Mouse (Mus musculus) cerebellum, adult 2 months (tissue): ENCODE measurements around the gene Nacad. TPM values are rescaled to one million over a fixed set of nuclear protein-coding genes. Genes with fewer than 3 reads are reported as not detected.

Experiments used
- DNase-seq, 2 experiments: peaks; one replicate each; pipeline ENCODE4 v3.0.0; 2021
- H3K27ac ChIP-seq: fragments of 200-500 bp; 2 replicates; pipeline ENCODE4 v1.5.1; 2012; ENCODE audit warnings: low read length, control low read depth, inconsistent platforms; ENCODE audit not compliant: insufficient read depth
- H3K27me3 ChIP-seq: fragments of 200-500 bp; 2 replicates; pipeline ENCODE4 v1.6.1; 2012; ENCODE audit warnings: inconsistent platforms, mild to moderate bottlenecking, low read length, moderate library complexity; ENCODE audit not compliant: control insufficient read depth, insufficient read depth
- H3K4me1 ChIP-seq: fragments of 200-500 bp; 2 replicates; pipeline ENCODE4 v1.6.1; 2011; ENCODE audit warnings: low read length; ENCODE audit not compliant: control insufficient read depth, insufficient read depth
- H3K4me3 ChIP-seq: fragments of 200-500 bp; replicated peaks from 2 replicates; pipeline ENCODE3; 2011; ENCODE audit warnings: mild to moderate bottlenecking, low read depth, low read length, control low read depth; ENCODE audit not compliant: insufficient read depth
- CTCF ChIP-seq: fragments of 200-500 bp; IDR thresholded peaks from 2 replicates; pipeline ENCODE4 v1.5.1; 2011; ENCODE audit warnings: low read depth, mild to moderate bottlenecking, control low read depth, low read length, moderate library complexity, borderline replicate concordance; ENCODE audit not compliant: insufficient read depth
- POLR2A ChIP-seq: fragments of 200-500 bp; IDR thresholded peaks from 2 replicates; pipeline ENCODE4 v1.6.1; 2011; ENCODE audit warnings: low read length, control low read depth, borderline replicate concordance; ENCODE audit not compliant: insufficient read depth
- WGBS: fragments of 180-500 bp; shearing (Covaris S2); methylation state at CpG from one replicate; pipeline ENCODE4 v1.1.7; 2018; 5-methylcytosine and 5-hydroxymethylcytosine counted together
- polyA plus RNA-seq: library from polyadenylated mRNA; depleted of rRNA; stranded (reverse); fragments of >200 nt; gene quantifications from 2 replicates; pipeline ENCODE4 v1.2.3, GENCODE M21; 2012; rRNA removed

Nacad gene
- polyA plus RNA-seq, 1 experiment = 94.4 TPM

- Histone ChIP-seq H3K4me1 (no peaks in the 10 kb centered on the region; the same call in none of the 2 replicates), H3K4me3 (no peak overlapping the region), H3K27ac (no peak overlapping the region), H3K27me3 (no peaks in the 10 kb centered on the region)
- DNase-seq = no peak
- WGBS = 81% methylated on average over 3 of the region's 3 CpGs
- no peak for TF ChIP-seq CTCF
Measured at GRCm38 (mm10) chr11:6550201-6550600, 55.7 kb downstream of the Nacad start.

GRCm38 (mm10) chr11:6549770-6550169 is 56.1 kb downstream of the Nacad start:
- 97% methylated on average over 2 of the region's 2 CpGs for WGBS
- H3K4me3 ChIP-seq = no peak overlapping the region
- TF ChIP-seq POLR2A (no peak), CTCF (no peak)
- H3K27me3 ChIP-seq = no peaks in the 10 kb centered on the region
- no peak overlapping the region for H3K27ac ChIP-seq
- no peak for DNase-seq
- no peaks in the 10 kb centered on the region; the same call in none of the 2 replicates for H3K4me1 ChIP-seq

Other genes starting within 250 kb of the Nacad start
- 90.4 and 92.2 TPM in 2 replicates for gene Zmiz2, start 217.0 kb downstream of the Nacad start, polyA plus RNA-seq
- gene Ppia, start 190.6 kb downstream of the Nacad start, polyA plus RNA-seq = 2,288 and 2,321 TPM in 2 replicates
- 106 and 107 TPM in 2 replicates for gene H2afv, start 161.6 kb downstream of the Nacad start, polyA plus RNA-seq
- gene Purb, start 130.1 kb downstream of the Nacad start, polyA plus RNA-seq = 76.9 and 81.9 TPM in 2 replicates
- gene Myo1g, start 85.1 kb downstream of the Nacad start, polyA plus RNA-seq = 0.77 and 0.86 TPM in 2 replicates
- gene Ccm2, start 59.2 kb downstream of the Nacad start, polyA plus RNA-seq = 86.8 and 92.5 TPM in 2 replicates
- gene Tbrg4, start 20.0 kb upstream of the Nacad start, polyA plus RNA-seq = 83.8 and 87.0 TPM in 2 replicates
- not detected in 2 replicates for gene Wap, start 32.6 kb upstream of the Nacad start, polyA plus RNA-seq
- 34.3 and 41.0 TPM in 2 replicates for gene Ramp3, start 52.5 kb upstream of the Nacad start, polyA plus RNA-seq
- not detected in 2 replicates for gene Gm11983, start 231.6 kb upstream of the Nacad start, polyA plus RNA-seq